ENCODE assay signal across 23 mouse cellular contexts in the genomic region with DNA sequence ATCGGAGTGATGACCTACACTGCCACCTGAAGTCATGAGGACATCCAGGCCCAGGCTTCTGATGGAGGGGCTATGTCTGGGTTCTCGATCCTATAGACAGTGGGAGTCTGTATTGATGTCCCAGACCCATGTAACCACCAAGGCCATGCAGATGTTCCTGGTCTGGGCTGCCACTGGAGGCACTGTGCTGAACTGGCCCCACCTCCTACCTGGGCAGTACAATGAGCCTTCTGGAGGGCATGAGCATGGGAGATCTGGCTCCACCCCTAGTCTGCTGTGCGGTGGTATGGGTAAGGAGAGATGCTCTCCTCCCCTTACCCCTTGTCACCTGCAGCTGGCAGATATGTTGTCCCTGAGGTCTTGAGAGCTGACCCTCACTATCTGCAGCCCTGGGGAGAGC.
DNase-seq lines count a peak whose midpoint lies in the region; ATAC-seq and TF ChIP-seq lines count a peak whose summit lies in the region.
"Had no signal": no experiment of that assay in that cellular context is flagged by ENCODE, and none has a peak within 500 bp of the region (broad histone marks: within the 10 kb centered on the region; RNA-seq: fewer than 3 reads in every experiment).

No protein-coding gene starts in this region.

- H3K9ac ChIP-seq in forebrain, embryonic 13.5 days: no peak overlapping the region
- H3K9ac ChIP-seq in hindbrain, postnatal 0 days (replicated peaks; ENCODE audit: low read length): no peak overlapping the region
- H3K9ac ChIP-seq in hindbrain, embryonic 11.5 days (ENCODE audit: low read depth, low read length): no peak overlapping the region
- no peak overlapping the region for H3K9ac ChIP-seq in midbrain, embryonic 12.5 days (replicated peaks)
- no peak overlapping the region for H3K9ac ChIP-seq in stomach, embryonic 16.5 days (ENCODE audit: low read length)
- H3K9ac ChIP-seq: heart, embryonic 15.5 days; limb, embryonic 12.5 days; liver, embryonic 13.5 days; neural tube, embryonic 12.5 days had no signal

- H3K27ac ChIP-seq in forebrain, embryonic 13.5 days: no peak overlapping the region
- no peak overlapping the region for H3K27ac ChIP-seq in forebrain, embryonic 10.5 days
- no peak overlapping the region for H3K27ac ChIP-seq in hindbrain, postnatal 0 days
- no peak overlapping the region for H3K27ac ChIP-seq in hindbrain, embryonic 11.5 days (ENCODE audit: low read depth, low read length)
- H3K27ac ChIP-seq in midbrain, embryonic 12.5 days (replicated peaks): no peak overlapping the region
- H3K27ac ChIP-seq in midbrain, embryonic 10.5 days (replicated peaks): no peak overlapping the region
- no peak overlapping the region for H3K27ac ChIP-seq in stomach, embryonic 16.5 days (ENCODE audit: low read length)
- H3K27ac ChIP-seq: gastrocnemius, adult 2 months; heart, embryonic 15.5 days; limb, embryonic 12.5 days; liver, embryonic 13.5 days; neural tube, embryonic 12.5 days had no signal

- no peaks in the 10 kb centered on the region for H3K27me3 ChIP-seq in forebrain, embryonic 13.5 days
- peaks cover 43% of the 10 kb centered on the region for H3K27me3 ChIP-seq in forebrain, embryonic 10.5 days (ENCODE audit: poor library complexity, severe bottlenecking)
- H3K27me3 ChIP-seq in hindbrain, postnatal 0 days (ENCODE audit: insufficient read depth, low read length): no peaks in the 10 kb centered on the region
- no peaks in the 10 kb centered on the region for H3K27me3 ChIP-seq in hindbrain, embryonic 11.5 days (ENCODE audit: control insufficient read depth, insufficient read depth, low read length)
- peaks cover 14% of the 10 kb centered on the region for H3K27me3 ChIP-seq in midbrain, embryonic 12.5 days
- H3K27me3 ChIP-seq in midbrain, embryonic 10.5 days (ENCODE audit: low read depth, poor library complexity, severe bottlenecking): peaks cover 17% of the 10 kb centered on the region; the same call in 1 of the 2 replicates
- no peaks in the 10 kb centered on the region for H3K27me3 ChIP-seq in stomach, embryonic 16.5 days (ENCODE audit: control insufficient read depth, insufficient read depth, low read length)
- H3K27me3 ChIP-seq: heart, embryonic 15.5 days; limb, embryonic 12.5 days; liver, embryonic 13.5 days; neural tube, embryonic 12.5 days had no signal

- intact Hi-C loops in left cerebral cortex, postnatal 14 days (cut with DNase I): no loop called here

- WGBS in forebrain, embryonic 13.5 days: 95% methylated on average over 3 of the region's 3 CpGs
- WGBS in forebrain, embryonic 10.5 days: 98% methylated on average over 3 of the region's 3 CpGs
- WGBS in hindbrain, postnatal 0 days: 89% methylated on average over 3 of the region's 3 CpGs
- WGBS in hindbrain, embryonic 11.5 days: 96% methylated on average over 3 of the region's 3 CpGs
- 93% methylated on average over 3 of the region's 3 CpGs for WGBS in midbrain, embryonic 12.5 days
- WGBS in midbrain, embryonic 10.5 days: 85% methylated on average over 3 of the region's 3 CpGs
- WGBS in stomach, embryonic 16.5 days: 81% methylated on average over 3 of the region's 3 CpGs

- no peak overlapping the region for H3K4me2 ChIP-seq in forebrain, embryonic 13.5 days
- no peak overlapping the region for H3K4me2 ChIP-seq in hindbrain, postnatal 0 days (ENCODE audit: low read depth, low read length)
- no peak overlapping the region for H3K4me2 ChIP-seq in hindbrain, embryonic 11.5 days (replicated peaks; ENCODE audit: low read depth, low read length)
- no peak overlapping the region for H3K4me2 ChIP-seq in midbrain, embryonic 12.5 days (replicated peaks)
- no peak overlapping the region for H3K4me2 ChIP-seq in stomach, embryonic 16.5 days (ENCODE audit: low read depth, low read length)
- H3K4me2 ChIP-seq: heart, embryonic 15.5 days; limb, embryonic 12.5 days; liver, embryonic 13.5 days; neural tube, embryonic 12.5 days had no signal

- no peak overlapping the region for H3K4me3 ChIP-seq in forebrain, embryonic 13.5 days
- H3K4me3 ChIP-seq in forebrain, embryonic 10.5 days: no peak overlapping the region
- no peak overlapping the region for H3K4me3 ChIP-seq in hindbrain, postnatal 0 days (ENCODE audit: low read length)
- no peak overlapping the region for H3K4me3 ChIP-seq in hindbrain, embryonic 11.5 days (ENCODE audit: low read depth, low read length)
- no peak overlapping the region for H3K4me3 ChIP-seq in midbrain, embryonic 12.5 days
- H3K4me3 ChIP-seq in midbrain, embryonic 10.5 days: no peak overlapping the region
- H3K4me3 ChIP-seq in stomach, embryonic 16.5 days (replicated peaks; ENCODE audit: low read length): no peak overlapping the region
- H3K4me3 ChIP-seq: gastrocnemius, adult 2 months; heart, embryonic 15.5 days; limb, embryonic 12.5 days; liver, embryonic 13.5 days; neural tube, embryonic 12.5 days had no signal

- H3K9me3 ChIP-seq in forebrain, embryonic 13.5 days (replicated peaks): no peaks in the 10 kb centered on the region
- no peaks in the 10 kb centered on the region for H3K9me3 ChIP-seq in forebrain, embryonic 10.5 days
- H3K9me3 ChIP-seq in hindbrain, postnatal 0 days (ENCODE audit: low read length): no peaks in the 10 kb centered on the region
- no peaks in the 10 kb centered on the region for H3K9me3 ChIP-seq in hindbrain, embryonic 11.5 days (ENCODE audit: control insufficient read depth, low read length)
- no peaks in the 10 kb centered on the region for H3K9me3 ChIP-seq in midbrain, embryonic 12.5 days
- H3K9me3 ChIP-seq in midbrain, embryonic 10.5 days (replicated peaks): no peaks in the 10 kb centered on the region
- H3K9me3 ChIP-seq in stomach, embryonic 16.5 days (replicated peaks; ENCODE audit: control insufficient read depth, low read length): no peaks in the 10 kb centered on the region
- H3K9me3 ChIP-seq: heart, embryonic 15.5 days; limb, embryonic 12.5 days; liver, embryonic 13.5 days; neural tube, embryonic 12.5 days had no signal

- no peaks in the 10 kb centered on the region for H3K36me3 ChIP-seq in forebrain, embryonic 13.5 days (ENCODE audit: poor library complexity, severe bottlenecking)
- H3K36me3 ChIP-seq in forebrain, embryonic 10.5 days (replicated peaks): no peaks in the 10 kb centered on the region
- H3K36me3 ChIP-seq in hindbrain, postnatal 0 days (ENCODE audit: insufficient read depth, low read length): no peaks in the 10 kb centered on the region
- no peaks in the 10 kb centered on the region for H3K36me3 ChIP-seq in hindbrain, embryonic 11.5 days (ENCODE audit: control insufficient read depth, insufficient read depth, low read length)
- H3K36me3 ChIP-seq in midbrain, embryonic 12.5 days: no peaks in the 10 kb centered on the region
- no peaks in the 10 kb centered on the region for H3K36me3 ChIP-seq in midbrain, embryonic 10.5 days
- H3K36me3 ChIP-seq in stomach, embryonic 16.5 days (ENCODE audit: control insufficient read depth, insufficient read depth, low read length): no peaks in the 10 kb centered on the region
- H3K36me3 ChIP-seq: heart, embryonic 15.5 days; limb, embryonic 12.5 days; liver, embryonic 13.5 days; neural tube, embryonic 12.5 days had no signal

- ATAC-seq in forebrain, embryonic 13.5 days: 0 out of 2 replicates have a peak, but pooled peaks have one; percentile 14
- ATAC-seq in hindbrain, postnatal 0 days: 0 out of 2 replicates have a peak, but pooled peaks have one; percentile 12
- ATAC-seq in hindbrain, embryonic 11.5 days (ENCODE audit: low FRiP score): no peak
- ATAC-seq in midbrain, embryonic 12.5 days (ENCODE audit: low FRiP score, low read depth): 0 out of 2 replicates have a peak, but pooled peaks have one; percentile 14
- peak; percentile 21; the same call in 1 of the 2 replicates for ATAC-seq in stomach, embryonic 16.5 days (ENCODE audit: insufficient read depth, low FRiP score)
- ATAC-seq: intestine, embryonic 16.5 days had no signal

- no peak for DNase-seq in forebrain, embryonic 10.5 days (ENCODE audit: extremely low spot score, low spot score)
- no peak for DNase-seq in hindbrain, postnatal 0 days (ENCODE audit: low spot score)
- DNase-seq in hindbrain, embryonic 11.5 days (ENCODE audit: low spot score): no peak
- DNase-seq in midbrain, embryonic 10.5 days (ENCODE audit: low spot score): no peak
- no peak for DNase-seq in left cerebral cortex, postnatal 14 days (ENCODE audit: low spot score in 2 of 2)
- DNase-seq: adrenal gland, postnatal 10 days; cerebellum, adult 2 months; cerebellum, postnatal 25 days; embryo, embryonic 11 days; gastrocnemius, adult 2 months; heart, postnatal 36 days; kidney, postnatal 10 days; liver, embryonic 13.5 days; lung, adult 2 months; lung, postnatal 14 days; right cerebral cortex, postnatal 14 days had no signal

- H3K4me1 ChIP-seq in forebrain, embryonic 13.5 days: peaks cover 8% of the 10 kb centered on the region; the same call in 1 of the 2 replicates
- H3K4me1 ChIP-seq in forebrain, embryonic 10.5 days: peaks cover 26% of the 10 kb centered on the region
- no peaks in the 10 kb centered on the region for H3K4me1 ChIP-seq in hindbrain, postnatal 0 days (ENCODE audit: insufficient read depth, low read length)
- H3K4me1 ChIP-seq in hindbrain, embryonic 11.5 days (replicated peaks; ENCODE audit: control insufficient read depth, insufficient read depth, low read length): no peaks in the 10 kb centered on the region
- peaks cover 6% of the 10 kb centered on the region for H3K4me1 ChIP-seq in midbrain, embryonic 12.5 days
- peaks cover 10% of the 10 kb centered on the region for H3K4me1 ChIP-seq in midbrain, embryonic 10.5 days
- no peaks in the 10 kb centered on the region for H3K4me1 ChIP-seq in stomach, embryonic 16.5 days (ENCODE audit: control insufficient read depth, insufficient read depth, low read length)
- H3K4me1 ChIP-seq: heart, embryonic 15.5 days; limb, embryonic 12.5 days; liver, embryonic 13.5 days; neural tube, embryonic 12.5 days had no signal

- TF ChIP-seq CTCF in hindbrain, postnatal 0 days (IDR thresholded peaks at IDR 0.05; ENCODE audit: low read depth): no peak
